Mouse (Mus musculus): Measurements from ENCODE around the gene Ect2. TPM values are rescaled to one million over a fixed set of nuclear protein-coding genes. Genes with fewer than 3 reads are reported as not detected.

Ect2 gene
- total RNA-seq, 1 experiment from 2014 or later: 5.8 TPM

- no peak for ATAC-seq (ENCODE audit: extremely low read depth, insufficient number of reproducible peaks, low FRiP score, poor library complexity, severe bottlenecking)
Measured at GRCm38 (mm10) chr3:27081229-27082060, 72.2 kb downstream of the Ect2 start.

GRCm38 (mm10) chr3:27080061-27080770, 73.5 kb downstream of the Ect2 start:
- ATAC-seq (ENCODE audit: extremely low read depth, insufficient number of reproducible peaks, low FRiP score, poor library complexity, severe bottlenecking): no peak

- ATAC-seq (ENCODE audit: extremely low read depth, insufficient number of reproducible peaks, low FRiP score, poor library complexity, severe bottlenecking): no peak
Measured at GRCm38 (mm10) chr3:27073884-27074283, 79.8 kb downstream of the Ect2 start.

- no peak for ATAC-seq (ENCODE audit: extremely low read depth, insufficient number of reproducible peaks, low FRiP score, poor library complexity, severe bottlenecking)
Measured at GRCm38 (mm10) chr3:27071706-27072105, 82.0 kb downstream of the Ect2 start.

GRCm38 (mm10) chr3:27070340-27070739, 83.3 kb downstream of the Ect2 start:
- ATAC-seq (ENCODE audit: extremely low read depth, insufficient number of reproducible peaks, low FRiP score, poor library complexity, severe bottlenecking): no peak

GRCm38 (mm10) chr3:27067206-27067605, 86.5 kb downstream of the Ect2 start:
- ATAC-seq (ENCODE audit: extremely low read depth, insufficient number of reproducible peaks, low FRiP score, poor library complexity, severe bottlenecking): no peak

- no peak for ATAC-seq (ENCODE audit: extremely low read depth, insufficient number of reproducible peaks, low FRiP score, poor library complexity, severe bottlenecking)
Measured at GRCm38 (mm10) chr3:27064886-27065285, 88.8 kb downstream of the Ect2 start.

GRCm38 (mm10) chr3:27063399-27064260, 90.0 kb downstream of the Ect2 start:
- no peak for ATAC-seq (ENCODE audit: extremely low read depth, insufficient number of reproducible peaks, low FRiP score, poor library complexity, severe bottlenecking)

GRCm38 (mm10) chr3:27060441-27060840, 93.2 kb downstream of the Ect2 start:
- ATAC-seq (ENCODE audit: extremely low read depth, insufficient number of reproducible peaks, low FRiP score, poor library complexity, severe bottlenecking): no peak

- no peak for ATAC-seq (ENCODE audit: extremely low read depth, insufficient number of reproducible peaks, low FRiP score, poor library complexity, severe bottlenecking)
Measured at GRCm38 (mm10) chr3:27059529-27060322, 94.0 kb downstream of the Ect2 start.

GRCm38 (mm10) chr3:27055471-27055870, 98.2 kb downstream of the Ect2 start:
- no peak for ATAC-seq (ENCODE audit: extremely low read depth, insufficient number of reproducible peaks, low FRiP score, poor library complexity, severe bottlenecking)

GRCm38 (mm10) chr3:27054766-27055165, 98.9 kb downstream of the Ect2 start:
- no peak for ATAC-seq (ENCODE audit: extremely low read depth, insufficient number of reproducible peaks, low FRiP score, poor library complexity, severe bottlenecking)

Other genes with a start within 250 kb of the Ect2 start
- gene Nceh1, start 29.1 kb upstream of the Ect2 start, total RNA-seq (2017): 11.0 and 13.2 TPM in 2 replicates
- 2.4 and 2.5 TPM in 2 replicates for gene Tnfsf10, start 163.2 kb upstream of the Ect2 start, total RNA-seq (2017)
- 0.12 TPM in 1 of 2 replicates, not detected in the other for gene Ghsr, start 217.5 kb upstream of the Ect2 start, total RNA-seq (2017)

Measured in neutrophil, adult 5-6 weeks (primary cell).